Mouse (Mus musculus) layer of hippocampus, adult 2 months (tissue): ENCODE results near the gene Wnt1. TPM values are rescaled to one million over a fixed set of nuclear protein-coding genes. Genes with fewer than 3 reads are reported as not detected.

Experiments
- DNase-seq, 2 experiments: peaks; one replicate each; pipeline ENCODE4 v3.0.0; 2022; ENCODE audit warnings: low spot score in 2 of 2
- H3K27ac ChIP-seq: fragments of 200-600 bp; 2 replicates; pipeline ENCODE4 v1.8.1; 2022
- H3K4me3 ChIP-seq: fragments of 200-600 bp; 2 replicates; pipeline ENCODE4 v1.8.1; 2022; ENCODE audit warnings: mild to moderate bottlenecking
- CTCF ChIP-seq: fragments of 200-600 bp; conservative IDR thresholded peaks from 2 replicates; pipeline ENCODE4 v1.8.1; 2022; ENCODE audit warnings: antibody characterized with exemption, mild to moderate bottlenecking, moderate library complexity
- total RNA-seq, 2 experiments: library from RNA; stranded (reverse); gene quantifications; 2 replicates each; pipeline ENCODE4 v1.2.3; 2021

Gene Wnt1
- total RNA-seq, 2 experiments from 2014 or later = not detected

DNA sequence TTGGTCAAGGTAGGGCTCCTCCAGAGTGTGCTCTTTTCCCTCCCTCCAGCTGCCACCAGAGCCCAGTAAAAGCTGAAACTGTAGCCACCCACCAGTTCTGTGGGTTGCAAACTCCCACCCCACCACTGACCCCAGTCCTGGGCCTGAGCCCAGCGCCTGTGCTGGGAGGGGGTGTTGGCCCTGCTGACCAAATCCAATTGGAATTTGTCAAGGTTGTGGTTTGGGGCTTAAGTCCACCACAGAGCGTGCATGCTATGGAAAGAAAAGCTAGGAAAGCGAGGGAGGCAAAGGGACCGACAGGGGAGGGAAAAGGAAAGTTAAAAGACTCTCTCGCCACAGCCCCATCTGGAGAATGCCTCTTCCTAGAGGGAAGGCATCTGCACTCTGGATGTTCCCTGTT lies 21.4 kb upstream of the Wnt1 start:
- Histone ChIP-seq H3K4me3 (no peak overlapping the region), H3K27ac (no peak overlapping the region)
- no peak for DNase-seq
- TF ChIP-seq CTCF = no peak

GRCm38 (mm10) chr15:98771813-98772425 lies 17.7 kb upstream of the Wnt1 start:
- Histone ChIP-seq H3K4me3 (no peak overlapping the region; the same call in 1 of the 2 replicates), H3K27ac (no peak overlapping the region)
- DNase-seq = no peak
- TF ChIP-seq CTCF = no peak

- no peak for DNase-seq
- no peak overlapping the region; the same call in 1 of the 2 replicates for H3K27ac ChIP-seq
- H3K4me3 ChIP-seq = peak overlapping the region; percentile 54
- TF ChIP-seq CTCF = no peak
Measured at GRCm38 (mm10) chr15:98772511-98773211, 17.0 kb upstream of the Wnt1 start.

GRCm38 (mm10) chr15:98774096-98774495 lies 15.6 kb upstream of the Wnt1 start:
- no peak overlapping the region for H3K4me3 ChIP-seq
- no peak overlapping the region for H3K27ac ChIP-seq
- no peak for DNase-seq
- no peak for TF ChIP-seq CTCF

DNA sequence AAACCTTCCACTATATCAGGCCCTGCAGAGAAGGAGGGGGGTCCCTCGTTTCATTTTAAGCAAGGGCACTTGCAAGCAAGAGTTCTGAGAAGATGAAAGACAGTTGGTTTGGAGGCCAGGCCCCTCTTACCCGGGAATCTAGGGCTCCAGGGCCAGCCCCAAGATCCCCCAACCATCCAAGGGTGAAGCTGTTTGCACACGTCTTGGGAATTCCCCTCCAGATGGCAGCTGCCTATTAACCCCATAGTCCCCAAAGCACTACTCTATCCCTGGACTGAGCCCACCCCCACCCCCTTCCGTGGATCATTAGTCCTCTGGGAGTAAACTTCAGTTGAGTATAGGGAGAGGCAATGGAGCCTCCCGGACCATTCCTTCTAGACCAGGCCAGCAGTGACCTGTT lies 14.1 kb upstream of the Wnt1 start:
- TF ChIP-seq CTCF = no peak
- no peak for DNase-seq
- H3K27ac ChIP-seq = no peak overlapping the region
- no peak overlapping the region for H3K4me3 ChIP-seq

- no peak for DNase-seq
- Histone ChIP-seq H3K4me3 (peak overlapping the region; percentile 17; the same call in 1 of the 2 replicates), H3K27ac (no peak overlapping the region)
- TF ChIP-seq CTCF = peak; percentile 17
Measured at GRCm38 (mm10) chr15:98776280-98777004, 13.2 kb upstream of the Wnt1 start.

DNA sequence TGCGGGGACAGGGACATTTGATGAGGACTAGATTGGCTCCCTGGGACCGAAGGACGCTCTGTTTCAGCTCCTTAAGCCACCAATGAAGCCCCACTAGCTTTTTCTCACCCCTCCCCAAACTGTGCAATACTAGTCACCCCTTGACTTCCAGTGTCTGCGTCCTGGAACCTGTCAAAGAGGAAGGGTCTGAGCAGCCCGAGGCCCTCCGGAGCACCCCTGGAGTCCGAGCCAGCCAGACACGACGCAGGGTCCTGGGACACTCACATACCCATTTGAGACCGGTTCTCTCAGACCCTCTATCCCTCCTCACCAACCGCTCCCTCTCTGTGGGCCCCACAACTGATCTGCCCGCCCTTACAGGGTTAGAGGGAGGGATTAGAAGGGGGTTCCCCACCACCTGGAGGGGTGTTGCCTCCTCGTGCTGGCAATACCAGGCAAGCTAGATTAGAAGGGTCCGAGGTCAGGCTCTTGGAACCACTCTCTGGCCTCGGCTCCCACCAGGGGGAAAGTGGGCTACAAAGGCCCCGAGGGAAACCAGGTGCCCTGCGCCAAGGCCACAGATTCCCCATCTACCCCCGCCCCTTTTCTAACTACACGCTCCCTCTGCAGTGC lies 12.5 kb upstream of the Wnt1 start:
- no peak overlapping the region for H3K27ac ChIP-seq
- no peak overlapping the region for H3K4me3 ChIP-seq
- TF ChIP-seq CTCF = no peak
- no peak for DNase-seq

- Histone ChIP-seq H3K27ac (no peak within 1 kb of the TSS), H3K4me3 (peak within 1 kb of the TSS; percentile 36)
- no peak for TF ChIP-seq CTCF
- DNase-seq = no peak
Measured at GRCm38 (mm10) chr15:98777762-98778161, 11.9 kb upstream of the Wnt1 start, which contains the start of gene Wnt10b. TSS of gene Wnt10b (minus strand) at chr15:98778150.

GRCm38 (mm10) chr15:98778191-98778770 lies 11.4 kb upstream of the Wnt1 start:
- Histone ChIP-seq H3K27ac (no peak overlapping the region), H3K4me3 (no peak overlapping the region; the same call in 1 of the 2 replicates)
- DNase-seq = no peak
- TF ChIP-seq CTCF = no peak

GRCm38 (mm10) chr15:98778806-98779205 lies 10.9 kb upstream of the Wnt1 start:
- no peak for TF ChIP-seq CTCF
- DNase-seq = no peak
- Histone ChIP-seq H3K4me3 (no peak overlapping the region), H3K27ac (no peak overlapping the region)

- H3K27ac ChIP-seq = no peak overlapping the region
- no peak overlapping the region for H3K4me3 ChIP-seq
- no peak for TF ChIP-seq CTCF
- DNase-seq = no peak
Measured at GRCm38 (mm10) chr15:98780075-98780474, 9.6 kb upstream of the Wnt1 start.

DNA sequence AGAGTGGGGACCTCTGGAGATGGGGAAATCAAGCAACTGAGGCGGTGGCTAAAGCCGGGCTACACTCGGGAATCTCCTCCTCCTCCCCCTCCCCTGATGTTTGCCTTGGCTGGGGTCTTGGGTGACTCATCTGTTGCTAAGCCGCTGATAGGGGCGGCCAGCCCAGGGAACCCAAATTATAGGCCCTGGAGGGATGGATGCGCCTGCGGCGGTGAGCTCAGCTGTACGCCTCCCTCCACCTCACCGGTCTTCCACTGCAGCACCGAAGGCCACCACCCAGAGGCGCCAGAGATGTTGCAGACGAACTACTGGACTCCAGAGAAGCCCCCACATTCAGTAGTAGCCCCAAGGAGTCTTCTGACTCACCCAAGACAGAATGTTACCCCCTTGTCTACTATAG lies 9.1 kb upstream of the Wnt1 start:
- peak; percentile 53 for TF ChIP-seq CTCF
- H3K4me3 ChIP-seq = no peak overlapping the region
- no peak for DNase-seq
- H3K27ac ChIP-seq = no peak overlapping the region

DNA sequence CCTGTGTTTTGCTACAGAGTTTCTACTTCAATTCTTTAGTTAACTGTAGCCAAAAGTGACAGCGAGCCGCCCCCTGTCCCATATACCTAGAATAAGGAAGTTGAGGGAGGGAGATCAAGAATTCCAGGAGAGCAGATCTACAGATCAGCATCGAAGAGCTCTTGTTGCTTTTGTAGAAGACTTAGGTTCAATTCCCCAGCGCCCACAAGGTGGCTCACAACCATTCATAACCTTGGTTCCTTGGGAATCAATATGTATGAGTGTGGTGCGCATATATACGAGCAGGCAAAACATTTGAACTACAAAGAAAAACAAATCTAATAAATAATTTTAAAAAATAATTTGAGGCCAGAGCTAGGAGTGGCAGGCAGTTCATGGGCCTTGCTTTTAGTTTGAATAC lies 8.5 kb upstream of the Wnt1 start:
- Histone ChIP-seq H3K4me3 (no peak overlapping the region), H3K27ac (no peak overlapping the region)
- no peak for DNase-seq
- TF ChIP-seq CTCF = no peak
